Mouse (Mus musculus) MEL (cell line): Measurements from ENCODE around the gene Gpn1. TPM values are rescaled to one million over a fixed set of nuclear protein-coding genes. Genes with fewer than 3 reads are reported as not detected.

Experiments used
- DNase-seq: peaks from one replicate; pipeline ENCODE4 v3.0.0; 2011; ENCODE audit warnings: low read depth, low spot score
- H3K27ac ChIP-seq: 2 replicates; pipeline ENCODE4 v1.5.1; 2012; ENCODE audit warnings: low read depth, mild to moderate bottlenecking, control low read depth, low read length, moderate library complexity; ENCODE audit not compliant: control insufficient read depth
- H3K27me3 ChIP-seq, 2 experiments: fragments of 150-350 bp in 1 of 2; sonication (generic) in 1 of 2; 2 replicates each; pipeline ENCODE4 v1.6.1; 2012; ENCODE audit warnings: low read length in 2 of 2, mild to moderate bottlenecking in 2 of 2, improper control_type of control experiment in 1 of 2, moderate library complexity in 1 of 2; ENCODE audit not compliant: insufficient read depth in 2 of 2, control insufficient read depth in 1 of 2
- H3K36me3 ChIP-seq, 2 experiments: 2 replicates each; pipeline ENCODE4 v1.6.1; 2012 to 2014; ENCODE audit warnings: low read length in 2 of 2, improper control_type of control experiment in 1 of 2, inconsistent platforms in 1 of 2, mild to moderate bottlenecking in 1 of 2; ENCODE audit not compliant: insufficient read depth in 2 of 2, control insufficient read depth in 1 of 2
- H3K4me1 ChIP-seq, 2 experiments: fragments of 150-350 bp in 1 of 2; sonication (generic) in 1 of 2; 2 replicates each; pipeline ENCODE4 v1.6.1; 2012; ENCODE audit warnings: low read length in 2 of 2, improper control_type of control experiment in 1 of 2, mild to moderate bottlenecking in 1 of 2; ENCODE audit not compliant: insufficient read depth in 2 of 2, control insufficient read depth in 1 of 2
- H3K4me3 ChIP-seq, 2 experiments: fragments of 150-350 bp in 1 of 2; sonication (generic) in 1 of 2; 2 replicates each; pipeline ENCODE4 v1.5.1; 2012; ENCODE audit warnings: low read depth in 2 of 2, low read length in 2 of 2, mild to moderate bottlenecking in 2 of 2, moderate library complexity in 2 of 2, control low read depth in 1 of 2, improper control_type of control experiment in 1 of 2; ENCODE audit not compliant: control insufficient read depth in 1 of 2, insufficient read depth in 1 of 2
- H3K79me2 ChIP-seq: 2 replicates; pipeline ENCODE4 v1.6.1; 2012; ENCODE audit warnings: mild to moderate bottlenecking, low read length, moderate library complexity; ENCODE audit not compliant: control insufficient read depth, poor library complexity, insufficient read depth
- H3K9ac ChIP-seq: 2 replicates; pipeline ENCODE4 v1.6.1; 2012; ENCODE audit warnings: low read depth, mild to moderate bottlenecking, control low read depth, low read length, moderate library complexity; ENCODE audit not compliant: control insufficient read depth, poor library complexity, severe bottlenecking
- H3K9me3 ChIP-seq: fragments of 150-350 bp; sonication (generic); replicated peaks from 2 replicates; pipeline ENCODE4 v1.6.1; 2012; ENCODE audit warnings: mild to moderate bottlenecking, low read length, improper control_type of control experiment, moderate library complexity; ENCODE audit not compliant: insufficient read depth
- BHLHE40 ChIP-seq: IDR thresholded peaks from 2 replicates; pipeline ENCODE4 v1.6.1; 2012; ENCODE audit warnings: low read depth, mild to moderate bottlenecking, inconsistent platforms, low read length, improper control_type of control experiment, borderline replicate concordance
- CHD1 ChIP-seq: IDR thresholded peaks from 2 replicates; pipeline ENCODE4 v1.6.1; 2012; ENCODE audit warnings: low read depth, mild to moderate bottlenecking, inconsistent platforms, low read length, improper control_type of control experiment
- CTCF ChIP-seq, 3 experiments: IDR thresholded peaks in 2 of 3; conservative IDR thresholded peaks in 1 of 3; 2 replicates each; pipeline ENCODE4 v1.5.1; 2011 to 2012; ENCODE audit warnings: low read length in 3 of 3, low read depth in 2 of 3, mild to moderate bottlenecking in 2 of 3, improper control_type of control experiment in 1 of 3, inconsistent platforms in 1 of 3, mixed read lengths in 1 of 3, moderate library complexity in 1 of 3; ENCODE audit not compliant: control insufficient read depth in 1 of 3, insufficient read depth in 1 of 3, poor library complexity in 1 of 3, severe bottlenecking in 1 of 3
- E2F4 ChIP-seq: IDR thresholded peaks from 2 replicates; pipeline ENCODE4 v1.6.1; 2011; ENCODE audit warnings: low read depth, low read length, improper control_type of control experiment, borderline replicate concordance
- ELF1 ChIP-seq: IDR thresholded peaks from 2 replicates; pipeline ENCODE4 v1.6.1; 2014; ENCODE audit warnings: low read depth, mild to moderate bottlenecking, inconsistent platforms, low read length, improper control_type of control experiment, moderate library complexity
- GABPA ChIP-seq: IDR thresholded peaks from 2 replicates; pipeline ENCODE4 v1.6.1; 2012; ENCODE audit warnings: low read depth, mild to moderate bottlenecking, inconsistent platforms, low read length, improper control_type of control experiment, moderate library complexity
- MAX ChIP-seq: IDR thresholded peaks from 2 replicates; pipeline ENCODE4 v1.6.1; 2011; ENCODE audit warnings: low read length, improper control_type of control experiment
- MAZ ChIP-seq: IDR thresholded peaks from 2 replicates; pipeline ENCODE4 v1.6.1; 2012; ENCODE audit warnings: low read depth, mild to moderate bottlenecking, inconsistent platforms, low read length, improper control_type of control experiment
- MEF2A ChIP-seq: IDR thresholded peaks from 2 replicates; pipeline ENCODE4 v1.6.1; 2014; ENCODE audit warnings: low read depth, mild to moderate bottlenecking, inconsistent platforms, low read length, improper control_type of control experiment; ENCODE audit not compliant: poor library complexity, insufficient replicate concordance, severe bottlenecking; ENCODE audit errors: extremely low read depth
- MXI1 ChIP-seq: IDR thresholded peaks from 2 replicates; pipeline ENCODE4 v1.6.1; 2011; ENCODE audit warnings: mild to moderate bottlenecking, low read depth, low read length, improper control_type of control experiment
- POLR2A ChIP-seq, 2 experiments: IDR thresholded peaks; 2 replicates each; pipeline ENCODE4 v1.6.1; 2011 to 2012; ENCODE audit warnings: low read length in 2 of 2, mild to moderate bottlenecking in 2 of 2, control low read depth in 1 of 2, improper control_type of control experiment in 1 of 2, low read depth in 1 of 2, moderate library complexity in 1 of 2; ENCODE audit not compliant: control insufficient read depth in 1 of 2, insufficient read depth in 1 of 2, poor library complexity in 1 of 2
- POLR2AphosphoS2 ChIP-seq: IDR thresholded peaks from 2 replicates; pipeline ENCODE4 v1.6.1; 2011; ENCODE audit warnings: low read length, improper control_type of control experiment
- RAD21 ChIP-seq: IDR thresholded peaks from 2 replicates; pipeline ENCODE4 v1.6.1; 2011; ENCODE audit warnings: mild to moderate bottlenecking, low read depth, low read length, improper control_type of control experiment
- SIN3A ChIP-seq: IDR thresholded peaks from 2 replicates; pipeline ENCODE4 v1.6.1; 2012; ENCODE audit warnings: low read length, improper control_type of control experiment, inconsistent platforms
- SMC3 ChIP-seq: IDR thresholded peaks from 2 replicates; pipeline ENCODE4 v1.6.1; 2011; ENCODE audit warnings: low read depth, low read length, improper control_type of control experiment
- TBP ChIP-seq: IDR thresholded peaks from 2 replicates; pipeline ENCODE4 v1.8.0; 2011; ENCODE audit warnings: low read depth, low read length, improper control_type of control experiment
- USF1 ChIP-seq: IDR thresholded peaks from 2 replicates; pipeline ENCODE4 v1.6.1; 2014; ENCODE audit warnings: low read depth, mild to moderate bottlenecking, inconsistent platforms, low read length, improper control_type of control experiment, moderate library complexity
- ZC3H11A ChIP-seq: IDR thresholded peaks from 2 replicates; pipeline ENCODE4 v1.6.1; 2012; ENCODE audit warnings: low read depth, mild to moderate bottlenecking, inconsistent platforms, low read length, improper control_type of control experiment
- ZMIZ1 ChIP-seq: IDR thresholded peaks from 2 replicates; pipeline ENCODE4 v1.6.1; 2012; ENCODE audit warnings: low read depth, mild to moderate bottlenecking, inconsistent platforms, low read length, improper control_type of control experiment, moderate library complexity
- ZNF384 ChIP-seq: IDR thresholded peaks from 2 replicates; pipeline ENCODE4 v1.6.1; 2012; ENCODE audit warnings: low read depth, mild to moderate bottlenecking, inconsistent platforms, low read length, improper control_type of control experiment
- polyA plus RNA-seq, 2 experiments: library from polyadenylated mRNA; stranded (reverse) in 1 of 2; unstranded in 1 of 2; fragments of >175 nt in 1 of 2; fragments of >200 nt in 1 of 2; gene quantifications; 2 replicates each; pipeline versions ENCODE4 v1.2.1 to v1.2.4; 2012; ENCODE audit warnings: low replicate concordance in 2 of 2, low read depth in 1 of 2; ENCODE audit not compliant: insufficient read length in 2 of 2, insufficient read depth in 1 of 2, missing spikeins in 1 of 2
- total RNA-seq: library from RNA; depleted of rRNA; stranded (reverse); fragments of 300-350 nt; gene quantifications from 2 replicates; pipeline ENCODE4 v1.2.3, GENCODE M21; 2012

Gene Gpn1
- total and polyA plus RNA-seq, 3 experiments, result 75.6 to 125 TPM; not detected in 1

DNA sequence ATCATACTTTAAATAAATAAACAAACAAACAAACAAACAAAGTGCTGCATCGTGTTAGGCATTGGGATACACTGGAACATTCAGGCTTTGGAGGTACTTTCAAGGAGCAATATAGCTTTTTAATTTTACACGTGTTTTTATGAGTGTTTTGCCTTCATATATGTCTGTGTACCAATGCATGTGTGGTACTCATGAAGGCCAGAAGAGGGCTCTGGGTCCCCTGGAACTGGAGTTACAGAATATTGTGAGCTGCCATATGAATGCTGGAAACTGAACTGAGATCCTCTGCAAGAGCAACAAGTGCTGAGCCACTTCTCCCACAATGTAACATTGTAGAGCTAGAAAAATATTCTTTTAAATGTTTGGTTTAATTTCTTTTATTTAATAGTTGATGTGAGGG, 40.7 kb downstream of the Gpn1 start:
- Histone ChIP-seq H3K4me1 (no peaks in the 10 kb centered on the region), H3K4me3 (no peak overlapping the region), H3K9ac (no peak overlapping the region), H3K36me3 (peaks cover 0 to 23% of the 10 kb centered on the region in 2 experiments; a peak in 2 of 4 replicates), H3K27me3 (no peaks in the 10 kb centered on the region), H3K79me2 (no peaks in the 10 kb centered on the region), H3K27ac (no peak overlapping the region), H3K9me3 (no peaks in the 10 kb centered on the region)
- DNase-seq, result peak; percentile 53
- TF ChIP-seq SMC3, result peak; percentile 36
- no peak for TF ChIP-seq BHLHE40
- peak; percentile 6 to 49 (median 23); a peak in 3 of 6 replicates for TF ChIP-seq CTCF (IDR thresholded peaks at IDR 0.05 in 2 of 3, conservative IDR thresholded peaks at IDR 0.05 in 1 of 3; ENCODE audit: control insufficient read depth in 1 of 3, insufficient read depth in 1 of 3, low read depth in 2 of 3, low read length in 3 of 3, poor library complexity in 1 of 3, severe bottlenecking in 1 of 3)
- TF ChIP-seq POLR2AphosphoS2, result no peak
- TF ChIP-seq MXI1, result no peak
- TF ChIP-seq GABPA, result no peak
- TF ChIP-seq RAD21, result peak; percentile 12
- TF ChIP-seq MEF2A, result no peak
- TF ChIP-seq POLR2A (IDR thresholded peaks at IDR 0.05; ENCODE audit: control insufficient read depth in 1 of 2, insufficient read depth in 1 of 2, low read depth in 1 of 2, low read length in 2 of 2, poor library complexity in 1 of 2), result no peak
- TF ChIP-seq, all 39 proteins: peak for 3

DNA sequence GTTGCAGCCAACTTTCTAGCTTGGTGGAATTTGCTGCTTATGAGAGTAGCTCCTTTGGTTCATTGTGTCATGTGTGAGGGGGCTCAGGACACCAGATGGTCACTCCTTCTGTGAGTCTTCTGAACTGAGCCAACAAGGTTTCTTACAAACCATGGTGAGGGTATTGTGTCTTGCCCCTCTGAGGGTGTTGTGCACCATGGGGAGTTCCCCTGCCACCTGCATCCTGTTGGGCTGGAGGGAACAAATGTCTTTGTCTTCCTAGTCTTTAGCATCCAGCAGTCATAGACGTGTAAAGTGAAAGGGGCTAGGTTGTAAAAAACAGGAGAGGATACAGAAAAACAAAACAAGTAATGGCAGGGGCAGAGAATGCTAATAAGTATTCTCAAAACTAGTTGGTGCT, 64.9 kb downstream of the Gpn1 start:
- TF ChIP-seq E2F4 (no peak), ELF1 (no peak), ZMIZ1 (no peak), MXI1 (no peak), ZC3H11A (no peak), MAX (no peak), ZNF384 (no peak), GABPA (no peak), SMC3 (no peak), TBP (no peak), CHD1 (no peak), POLR2AphosphoS2 (no peak), POLR2A (IDR thresholded peaks at IDR 0.05; ENCODE audit: control insufficient read depth in 1 of 2, insufficient read depth in 1 of 2, low read depth in 1 of 2, low read length in 2 of 2, poor library complexity in 1 of 2) (no peak), MAZ (no peak), SIN3A (no peak), USF1 (no peak)
- Histone ChIP-seq H3K27ac (no peak overlapping the region), H3K4me1 (no peaks in the 10 kb centered on the region), H3K27me3 (no peaks in the 10 kb centered on the region), H3K9ac (no peak overlapping the region), H3K36me3 (peaks cover 0 to 10% of the 10 kb centered on the region in 2 experiments; a peak in 2 of 4 replicates), H3K9me3 (no peaks in the 10 kb centered on the region), H3K4me3 (no peak overlapping the region), H3K79me2 (no peaks in the 10 kb centered on the region)
- no peak for DNase-seq
